Mouse (Mus musculus) ovary, postnatal 36 days (tissue): ENCODE results near the gene Dmd.
"Not testable (repeated sequence)": the region's sequence is repeated elsewhere in the genome, so short reads cannot be mapped to it uniquely, and the experiment has no call there.

ENCODE experiments used
- DNase-seq: peaks from one replicate; pipeline ENCODE4 v3.0.0; 2022; ENCODE audit warnings: low spot score, mixed read lengths

Gene Dmd

DNA sequence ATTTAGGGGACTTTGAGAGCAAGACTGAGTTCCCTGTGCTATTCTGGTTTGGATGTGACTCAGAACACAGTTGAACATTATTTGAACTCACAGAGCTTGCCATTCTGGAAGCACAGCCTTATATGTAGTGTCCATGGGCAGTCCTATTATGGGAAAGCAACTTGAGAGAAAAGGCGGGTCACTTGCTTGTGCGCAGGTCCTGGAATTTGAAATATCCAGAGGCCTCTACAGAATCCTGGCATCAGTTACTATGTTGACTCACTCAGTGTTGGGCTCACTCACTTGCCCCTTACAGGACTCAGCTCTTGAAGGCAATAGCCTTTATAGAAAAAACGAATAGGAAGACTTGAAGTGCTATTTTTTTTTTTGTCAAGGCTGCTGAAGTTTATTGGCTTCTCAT lies at the start of gene Dmd:
TSS of gene Dmd (plus strand) at position 241 of the 400 bp plus-strand sequence.
- no peak for DNase-seq

DNA sequence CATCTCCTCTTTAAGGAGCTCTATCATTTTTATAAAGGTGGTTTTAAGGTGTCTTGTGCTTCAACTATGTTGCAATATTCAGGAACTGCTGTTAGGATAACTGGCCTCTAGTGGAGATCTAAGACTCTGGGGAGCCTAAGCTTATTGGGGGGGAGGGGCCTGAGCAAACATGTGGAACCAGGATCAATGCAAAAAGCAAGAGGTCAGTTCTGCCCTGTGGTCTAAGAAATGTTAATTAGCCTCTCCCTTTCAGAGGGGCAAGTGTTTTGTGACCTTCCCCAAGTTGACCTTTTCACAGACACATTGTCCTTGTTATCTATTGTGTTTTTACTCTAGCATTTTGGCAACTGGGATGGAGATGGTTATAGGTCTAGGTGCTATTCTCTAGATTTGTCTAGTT lies 47.2 kb upstream of the Dmd start:
- DNase-seq: no peak

DNA sequence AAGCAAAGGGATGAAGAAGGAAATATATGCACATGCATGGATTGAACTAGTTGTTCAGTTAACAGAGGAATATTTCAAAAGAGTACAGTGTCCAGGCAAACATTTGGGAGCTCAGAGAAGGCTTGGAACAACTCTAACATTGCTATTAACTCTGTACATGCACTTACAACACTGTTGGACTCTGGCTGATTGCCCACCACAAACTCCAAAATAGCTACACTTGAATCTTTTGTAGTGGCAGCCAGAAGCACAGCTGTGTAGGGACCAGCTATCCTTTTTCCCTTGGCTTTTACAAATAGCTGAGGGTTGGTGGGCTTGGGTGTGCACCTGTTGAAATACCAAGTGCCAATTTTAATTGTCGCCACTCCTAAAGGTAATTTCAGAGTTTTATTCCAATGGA lies 39.0 kb downstream of the Dmd start:
- no peak for DNase-seq

DNA sequence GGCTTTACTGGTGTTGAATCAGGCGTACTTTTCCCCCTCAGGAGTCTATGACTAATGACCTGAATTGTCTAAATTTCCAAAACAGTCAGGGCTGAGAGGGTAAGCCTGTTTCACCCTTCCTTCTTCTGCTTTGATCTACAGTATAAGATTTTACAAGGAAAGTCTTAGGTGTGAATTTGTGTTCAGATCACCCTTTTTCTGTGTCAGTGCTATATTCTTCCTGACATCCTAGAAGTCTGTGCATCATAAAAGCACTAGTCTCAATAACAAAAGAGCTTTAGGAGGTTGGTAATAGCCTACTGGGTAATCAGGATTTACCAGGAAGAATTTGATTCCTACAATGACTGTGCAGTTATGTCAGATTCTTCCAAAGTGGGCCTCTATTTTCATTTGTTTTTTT lies 101.5 kb downstream of the Dmd start:
- no peak for DNase-seq

DNA sequence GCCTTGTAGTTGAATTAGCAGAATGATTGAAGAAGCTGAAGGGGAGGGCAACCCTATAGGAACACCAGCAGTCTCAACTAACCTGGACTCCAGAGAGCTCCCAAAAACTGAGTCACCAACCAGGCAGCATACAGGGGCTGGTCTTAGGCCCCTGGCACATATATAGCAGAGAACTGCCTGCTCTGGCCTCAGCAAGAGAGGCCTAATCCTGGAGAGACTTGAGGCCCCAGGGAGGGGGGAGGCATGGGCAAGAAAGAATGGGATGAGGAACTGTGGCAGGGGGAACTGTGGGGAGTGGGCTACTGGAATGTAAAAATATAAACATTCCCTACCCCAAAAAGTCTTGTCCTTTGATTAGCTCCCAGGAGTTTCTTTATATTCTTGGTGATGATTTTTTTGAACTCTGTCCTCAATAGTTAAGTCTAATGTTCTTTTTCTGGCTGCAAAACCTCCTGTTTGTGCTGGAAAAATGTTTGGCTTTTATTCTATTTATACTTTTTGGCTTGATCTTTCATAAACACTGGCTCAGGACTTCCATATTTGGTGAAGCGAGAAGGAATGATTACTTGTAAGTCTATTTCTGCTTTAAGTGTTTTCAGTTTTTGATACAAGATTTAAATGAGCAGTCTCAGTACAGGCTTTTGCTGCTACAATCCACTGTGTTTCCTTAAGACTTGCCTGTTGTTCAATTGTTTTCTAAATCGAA lies 167.7 kb downstream of the Dmd start:
- peak; percentile 3 for DNase-seq

DNA sequence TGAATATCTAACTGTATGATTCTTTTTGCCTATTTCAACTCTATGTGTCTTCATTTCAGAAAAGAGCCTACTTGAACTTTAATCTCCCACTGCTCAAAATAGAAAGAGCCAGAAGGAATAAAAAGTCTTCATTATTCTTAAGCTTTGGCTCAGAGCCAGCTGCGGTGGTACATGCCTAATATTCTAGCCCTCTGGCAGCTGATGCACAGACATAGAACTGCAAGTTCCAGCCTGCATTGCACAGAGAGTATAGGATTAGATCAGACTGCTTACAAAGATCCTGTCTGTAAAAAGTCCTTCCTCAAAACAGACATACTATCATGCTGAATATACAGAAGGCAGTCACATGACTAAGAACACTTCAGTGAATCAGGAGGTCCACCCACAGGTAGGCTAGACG lies 168.5 kb downstream of the Dmd start:
- DNase-seq: no peak

DNA sequence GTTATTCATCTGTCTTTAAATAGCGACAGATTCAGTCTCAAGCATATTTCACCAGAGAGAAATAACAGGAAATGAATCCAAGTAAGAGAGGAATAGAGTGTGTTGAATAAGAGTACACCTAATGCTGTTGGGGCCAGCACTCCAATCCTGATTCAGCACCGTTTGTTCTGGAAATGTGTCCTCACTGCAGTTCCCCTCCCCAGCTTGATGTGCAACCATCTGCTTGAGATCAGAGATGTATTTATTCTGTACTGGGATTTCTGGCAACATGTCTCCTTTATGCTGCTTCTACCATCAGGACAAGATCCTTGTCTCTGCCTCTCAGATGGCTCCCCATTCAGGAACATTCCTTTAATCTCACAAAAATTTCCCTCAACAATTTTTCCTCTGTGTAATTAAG lies 271.9 kb downstream of the Dmd start:
- DNase-seq: no peak

DNA sequence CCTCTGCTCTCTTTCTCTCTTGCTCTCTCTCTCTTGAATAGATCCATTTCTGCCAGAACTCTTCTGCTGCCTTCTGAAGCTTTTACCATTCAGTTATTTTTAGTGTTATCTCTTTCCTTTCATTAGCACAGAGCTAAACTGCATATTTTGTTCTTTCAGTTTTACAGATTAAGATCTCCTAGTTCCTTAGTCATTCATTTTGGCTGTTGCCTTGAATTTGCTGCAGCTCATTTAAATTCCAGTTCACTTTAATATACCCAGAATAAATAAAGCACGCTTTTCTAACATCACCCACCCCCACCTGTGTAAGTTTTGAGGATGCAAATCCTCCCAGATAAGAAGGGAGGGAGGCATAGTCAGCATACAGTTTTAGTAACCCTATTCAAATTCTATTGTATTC lies 272.4 kb downstream of the Dmd start:
- no peak for DNase-seq

DNA sequence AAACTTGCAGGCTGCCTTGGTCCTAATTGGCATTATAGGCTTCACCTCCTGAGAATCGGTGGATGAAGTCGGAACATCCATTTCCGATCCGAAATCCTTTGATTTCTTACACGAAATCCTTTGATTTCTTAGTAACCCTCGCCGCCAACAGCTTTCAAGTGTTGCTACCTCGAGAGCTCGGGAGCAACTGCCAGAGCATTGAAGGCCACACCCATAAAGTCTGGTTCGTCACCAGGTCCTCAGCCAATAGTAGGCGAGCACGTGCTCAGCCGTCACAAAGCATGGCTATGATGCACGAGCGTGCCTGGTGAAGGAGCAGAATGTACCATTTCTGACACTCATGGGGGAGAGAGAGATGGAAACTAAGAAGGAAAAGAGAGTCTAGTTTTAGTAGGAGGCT lies 538.9 kb downstream of the Dmd start, which contains the start of gene Tsga8:
TSS of gene Tsga8 (minus strand) at position 327 of the 400 bp plus-strand sequence.
- DNase-seq: no peak

DNA sequence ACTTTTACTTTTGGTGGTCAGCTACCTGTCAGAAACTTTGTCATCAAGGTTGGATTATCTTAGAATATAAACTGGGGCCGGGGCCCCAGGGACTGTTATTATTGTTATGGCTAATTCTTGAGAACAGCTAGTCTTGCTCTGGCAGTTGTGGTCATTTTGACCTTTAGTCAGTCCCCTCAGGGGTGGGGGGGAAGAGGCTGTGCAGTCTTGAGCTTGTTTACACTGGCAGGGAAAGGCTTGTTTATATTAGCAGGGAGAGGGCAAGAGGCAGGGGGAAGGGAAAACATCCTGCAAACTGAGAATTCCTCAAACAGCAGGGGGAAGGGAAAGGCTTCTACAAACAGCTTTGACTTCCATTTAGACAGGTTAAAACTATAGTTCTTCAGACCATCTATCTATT lies 726.3 kb downstream of the Dmd start:
- DNase-seq: peak; percentile 31

DNA sequence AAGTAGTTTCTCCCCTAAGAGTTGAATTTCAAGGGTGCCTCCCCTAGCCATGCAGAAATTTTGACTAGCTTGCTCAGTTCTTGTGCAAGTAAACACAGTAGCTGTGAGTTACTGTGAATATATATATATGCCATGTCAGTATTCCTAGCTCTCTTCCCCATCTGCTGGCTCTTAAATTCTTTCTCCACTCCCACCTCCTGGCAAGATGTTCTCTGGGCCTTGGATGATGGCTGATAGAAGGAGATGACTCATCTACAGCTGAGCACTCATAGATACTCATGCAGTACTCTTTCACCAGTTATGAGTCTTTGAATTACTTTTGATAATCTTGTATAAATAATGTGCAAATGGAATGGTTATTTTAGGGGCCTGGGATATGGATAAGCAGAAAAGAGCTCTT lies 737.9 kb downstream of the Dmd start:
- DNase-seq: no peak

DNA sequence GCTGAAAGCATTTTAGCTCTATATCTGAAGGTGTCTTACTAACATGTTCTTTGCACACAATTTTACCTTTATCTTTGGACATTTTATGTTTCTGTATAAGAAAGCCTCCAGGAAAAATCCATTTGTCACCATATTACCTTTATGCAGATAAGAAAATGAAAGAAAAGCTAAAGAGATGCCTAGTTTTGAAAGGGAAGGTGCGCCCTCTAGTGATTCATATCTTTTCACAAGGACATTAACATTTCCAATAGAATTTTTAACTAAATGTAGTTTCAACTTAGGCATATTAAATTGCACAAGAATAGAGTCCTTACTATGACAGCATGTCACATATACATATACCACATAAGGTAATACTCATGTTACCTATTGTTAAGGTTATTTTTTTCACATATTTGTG lies 791.9 kb downstream of the Dmd start:
- DNase-seq: no peak

DNA sequence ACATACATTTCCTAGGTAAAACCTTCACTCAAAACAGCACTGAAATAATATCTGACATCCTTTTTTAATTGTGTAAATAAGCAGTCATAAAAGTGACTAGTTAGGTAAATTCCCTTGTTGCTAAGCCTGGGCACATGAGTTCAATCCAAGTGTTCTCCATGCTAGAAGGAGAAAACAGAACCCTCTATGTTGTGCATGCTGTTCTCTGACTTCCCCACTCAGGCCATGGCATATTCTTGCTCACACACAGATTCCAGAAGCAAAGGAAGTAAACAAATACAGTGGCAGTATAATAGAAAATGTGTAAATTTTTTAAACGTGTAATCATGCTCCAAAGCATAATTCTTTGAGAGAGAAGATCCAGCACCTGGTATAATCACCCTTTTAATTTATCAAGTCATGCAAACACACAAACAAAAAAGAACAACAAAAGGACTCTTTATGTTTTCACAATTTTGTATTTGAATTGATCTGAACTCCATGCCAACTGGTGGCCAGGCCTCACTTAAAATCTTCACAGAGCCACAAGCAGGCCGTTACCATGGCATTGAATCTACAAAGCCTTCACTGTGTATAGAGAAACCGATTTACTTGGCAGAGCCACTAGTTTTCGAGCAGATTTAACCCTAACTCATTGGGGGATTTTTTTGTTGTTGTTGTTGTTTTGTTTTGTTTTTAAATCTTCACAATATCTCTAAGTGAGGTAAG lies 797.8 kb downstream of the Dmd start:
- no peak for DNase-seq

DNA sequence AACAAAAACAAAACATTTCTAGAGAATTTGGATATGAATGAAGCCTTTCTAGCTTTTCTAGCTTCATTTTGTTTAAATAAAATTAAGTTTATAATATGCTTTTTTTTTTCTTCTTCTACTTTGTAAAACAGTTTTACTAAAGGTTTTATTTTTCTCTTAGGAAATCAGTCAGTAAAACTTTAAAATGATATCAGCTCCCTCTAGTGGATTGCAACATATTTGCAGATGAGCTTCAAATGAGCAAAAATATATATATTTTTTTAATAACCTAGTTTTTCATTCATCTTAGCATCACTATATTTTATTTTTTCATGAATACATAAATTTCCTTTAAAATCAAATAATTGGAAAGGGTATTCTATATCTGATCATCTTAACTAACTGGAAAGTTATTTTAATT lies 838.7 kb downstream of the Dmd start:
- no peak for DNase-seq

DNA sequence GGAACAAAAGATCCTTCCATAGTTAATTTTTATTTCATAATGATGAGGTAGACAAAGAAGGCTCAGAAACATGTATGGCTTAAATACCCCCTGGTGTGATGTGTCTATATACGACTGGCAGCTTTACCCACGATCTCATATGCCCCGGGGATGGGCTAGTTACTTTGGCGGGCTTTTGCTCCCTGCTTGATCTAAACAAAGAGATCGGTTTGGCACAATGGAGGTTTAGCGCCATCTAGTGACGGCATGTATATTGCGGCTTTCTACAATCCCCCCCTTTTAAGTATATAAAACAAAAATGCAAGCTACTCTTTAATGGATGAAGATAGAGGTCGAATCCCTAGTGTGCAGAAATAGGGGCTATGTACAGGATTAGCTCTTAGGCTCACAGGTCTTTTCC lies 918.8 kb downstream of the Dmd start:
- not testable (repeated sequence) for DNase-seq

DNA sequence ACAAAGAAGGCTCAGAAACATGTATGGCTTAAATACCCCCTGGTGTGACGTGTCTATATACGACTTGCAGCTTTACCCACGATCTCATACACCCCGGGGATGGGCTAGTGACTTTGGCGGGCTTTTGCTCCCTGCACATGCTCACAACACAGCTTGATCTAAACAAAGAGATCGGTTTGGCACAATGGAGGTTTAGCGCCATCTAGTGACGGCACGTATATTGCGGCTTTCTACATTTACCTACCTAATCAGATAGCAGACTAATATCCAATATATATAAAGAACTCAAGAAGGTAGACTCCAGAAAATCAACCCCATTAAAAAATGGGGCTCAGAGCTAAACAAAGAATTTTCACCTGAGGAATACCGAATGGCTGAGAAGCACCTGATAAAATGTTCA lies 926.7 kb downstream of the Dmd start:
- DNase-seq: not testable (repeated sequence)

DNA sequence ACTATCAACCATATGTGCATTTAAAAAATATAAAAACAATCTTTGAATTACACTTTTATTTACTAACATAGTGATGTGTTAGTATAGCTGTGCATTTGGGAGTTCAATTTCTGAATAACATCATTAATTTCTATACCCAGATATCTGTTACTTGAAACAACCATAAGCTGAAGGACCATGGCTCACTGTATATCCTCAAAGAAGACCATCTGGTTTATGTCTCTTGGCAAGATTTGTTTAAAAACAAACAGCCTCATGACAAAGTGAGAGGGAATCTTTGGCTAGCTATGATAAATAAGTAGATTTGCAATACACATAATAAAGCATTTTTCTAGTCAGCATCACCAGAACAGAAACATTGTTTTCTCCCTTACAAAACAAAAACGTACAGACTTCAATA lies 1027.2 kb downstream of the Dmd start:
- DNase-seq: no peak

DNA sequence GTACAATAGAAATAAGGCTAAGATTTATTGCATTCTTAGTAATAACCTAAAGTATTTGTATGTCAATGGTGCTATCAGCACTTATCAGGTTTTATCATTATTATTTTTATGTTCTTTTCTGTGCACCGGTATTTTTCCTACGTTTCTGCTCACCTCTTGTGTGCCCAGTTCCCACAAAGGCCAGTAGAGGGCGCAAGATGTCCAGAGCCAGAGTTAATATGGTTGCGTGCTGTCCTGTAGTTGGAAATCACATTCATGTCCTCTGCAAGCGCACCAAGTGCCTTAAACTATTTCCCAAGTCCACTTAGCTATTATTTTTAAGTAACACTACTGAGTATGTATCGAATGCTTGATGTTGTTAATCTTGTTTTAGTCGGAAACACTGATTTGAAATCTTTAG lies 1052.6 kb downstream of the Dmd start:
- peak; percentile 9 for DNase-seq

DNA sequence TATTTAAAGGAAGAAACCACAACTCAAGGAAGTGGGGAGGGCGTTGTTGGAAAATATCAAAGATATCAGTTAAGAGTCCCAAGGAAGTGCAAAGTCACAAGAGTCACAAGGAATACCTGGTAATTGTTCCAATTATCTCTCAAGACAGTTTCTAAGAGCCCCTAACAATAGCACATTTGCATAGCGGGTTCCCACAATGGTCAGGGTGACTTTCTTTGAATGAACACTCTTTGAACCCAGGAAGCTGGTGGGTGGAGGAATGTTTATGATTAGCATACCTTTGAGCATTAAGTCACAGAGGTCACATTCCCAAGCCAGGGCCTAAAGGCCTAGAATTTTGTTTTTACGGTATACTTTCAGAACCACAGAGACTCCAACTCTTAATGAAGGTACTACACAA lies 1113.8 kb downstream of the Dmd start:
- DNase-seq: not testable (repeated sequence)

DNA sequence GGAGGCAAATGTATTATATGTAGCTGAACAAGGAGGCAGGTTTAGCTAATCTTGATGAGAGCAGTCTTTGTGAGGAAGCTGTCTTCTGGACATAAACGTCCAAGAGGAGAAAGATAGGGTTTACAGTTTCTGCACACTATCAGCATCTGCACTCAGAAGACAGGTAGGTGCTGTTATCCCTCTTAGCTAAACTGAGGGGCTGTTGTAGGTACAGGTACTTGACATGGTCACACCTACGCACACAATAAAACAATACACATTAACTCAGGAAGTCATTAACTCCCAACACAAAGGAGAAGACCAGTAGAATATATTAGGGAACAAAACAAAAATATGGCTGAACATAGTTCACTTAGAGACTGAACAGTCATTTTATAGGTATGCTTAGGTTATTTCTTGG lies 1217.2 kb downstream of the Dmd start:
- no peak for DNase-seq

DNA sequence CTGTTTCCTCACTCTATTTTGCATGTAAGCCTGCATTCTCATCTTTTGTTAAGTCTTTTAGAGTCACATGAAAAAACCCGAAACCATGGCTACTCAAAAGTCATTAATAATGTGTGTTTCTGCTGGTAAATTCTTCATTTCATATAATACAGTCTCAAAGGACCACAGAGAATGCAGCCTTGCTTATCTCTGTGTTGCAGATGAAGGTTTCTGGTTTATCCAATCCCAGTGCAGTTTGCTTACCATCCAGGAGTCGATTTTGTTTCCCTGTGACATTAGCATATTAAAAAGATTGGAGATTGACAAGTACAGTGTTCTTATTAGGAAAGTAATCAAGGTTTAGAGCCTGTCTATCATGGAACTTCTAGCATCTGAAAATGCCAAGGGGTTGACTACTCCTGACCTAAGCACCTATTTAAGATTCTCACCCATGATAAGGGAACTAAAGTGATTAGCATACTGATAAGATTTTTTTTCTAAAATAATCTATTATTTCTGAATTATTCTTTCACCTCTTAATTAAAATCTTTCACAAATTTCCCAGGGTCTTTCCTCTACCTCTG lies 1292.7 kb downstream of the Dmd start:
- no peak for DNase-seq

DNA sequence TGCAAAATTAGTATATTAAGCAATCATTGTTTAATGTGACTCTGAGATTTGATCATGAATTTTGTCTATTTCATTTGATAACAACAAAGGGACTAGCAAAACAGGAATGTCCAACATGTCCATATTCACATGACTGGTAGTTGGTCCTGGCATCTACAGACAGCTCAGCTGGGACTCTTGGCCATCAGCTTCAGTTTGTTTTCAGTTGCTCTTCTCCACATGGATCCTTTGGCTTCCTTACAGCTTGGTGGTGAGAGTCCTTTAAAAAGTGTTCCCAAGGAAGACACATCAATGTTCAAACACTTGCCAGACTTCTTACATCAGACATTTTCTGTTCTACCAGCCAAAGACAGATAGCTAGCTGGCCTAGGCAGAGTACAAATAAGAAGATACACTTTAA lies 1381.9 kb downstream of the Dmd start:
- DNase-seq: no peak

DNA sequence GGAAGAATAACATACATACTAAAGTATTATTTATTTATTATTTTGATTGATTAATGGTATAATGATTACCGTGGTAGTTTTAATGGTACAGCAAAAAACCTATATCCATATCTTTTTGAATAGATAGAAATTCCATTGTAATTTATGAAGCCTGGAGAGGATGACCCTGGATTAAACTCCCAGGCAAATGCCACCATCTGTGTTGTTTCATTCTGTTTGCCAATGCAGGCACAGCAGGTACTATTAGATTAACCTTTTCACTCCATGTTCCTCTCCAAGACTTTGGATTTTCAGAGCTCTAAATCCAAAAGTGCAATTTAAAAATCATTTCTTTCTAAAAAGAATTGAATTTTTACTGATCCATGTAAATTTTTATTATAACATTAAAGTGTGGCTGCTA lies 1383.5 kb downstream of the Dmd start:
- DNase-seq: no peak

DNA sequence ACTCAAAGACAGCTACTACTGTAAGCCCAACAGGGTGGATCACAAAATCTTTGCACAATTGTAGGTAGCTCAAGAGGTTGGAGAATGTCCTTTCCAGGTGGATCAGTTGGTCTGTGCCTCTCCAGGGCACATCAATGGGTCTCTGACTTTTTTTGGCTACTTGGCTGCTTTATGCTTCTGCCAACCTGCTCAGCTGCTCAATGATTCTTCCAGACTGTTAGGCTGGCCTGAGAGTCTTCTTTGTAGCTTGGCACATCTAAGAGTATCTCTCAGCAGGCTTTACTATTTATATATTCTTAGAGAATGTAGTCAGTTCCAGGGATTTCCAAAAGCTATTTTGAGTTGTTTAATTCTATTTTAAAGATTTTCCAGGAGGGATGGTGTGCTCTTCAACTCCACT lies 1416.3 kb downstream of the Dmd start:
- no peak for DNase-seq
